Mouse (Mus musculus) naive thymus-derived CD4-positive, alpha-beta T cell, adult 5 months (primary cell): Measurements from ENCODE around the gene Gm38100. TPM values are rescaled to one million over a fixed set of nuclear protein-coding genes. Genes with fewer than 3 reads are reported as not detected.

Experiments
- polyA plus RNA-seq: library from polyadenylated mRNA; unstranded; fragments of 100-300 nt; shearing (Covaris generic); gene quantifications from one replicate; pipeline ENCODE4 v1.2.1, GENCODE M21; 2017

Gene Gm38100
- not detected for polyA plus RNA-seq

GRCm38 (mm10) chr1:175920029-175920428 is at the start of gene Gm38100:
Gene Gm38100, plus strand, starts transcription at chr1:175920329.

DNA sequence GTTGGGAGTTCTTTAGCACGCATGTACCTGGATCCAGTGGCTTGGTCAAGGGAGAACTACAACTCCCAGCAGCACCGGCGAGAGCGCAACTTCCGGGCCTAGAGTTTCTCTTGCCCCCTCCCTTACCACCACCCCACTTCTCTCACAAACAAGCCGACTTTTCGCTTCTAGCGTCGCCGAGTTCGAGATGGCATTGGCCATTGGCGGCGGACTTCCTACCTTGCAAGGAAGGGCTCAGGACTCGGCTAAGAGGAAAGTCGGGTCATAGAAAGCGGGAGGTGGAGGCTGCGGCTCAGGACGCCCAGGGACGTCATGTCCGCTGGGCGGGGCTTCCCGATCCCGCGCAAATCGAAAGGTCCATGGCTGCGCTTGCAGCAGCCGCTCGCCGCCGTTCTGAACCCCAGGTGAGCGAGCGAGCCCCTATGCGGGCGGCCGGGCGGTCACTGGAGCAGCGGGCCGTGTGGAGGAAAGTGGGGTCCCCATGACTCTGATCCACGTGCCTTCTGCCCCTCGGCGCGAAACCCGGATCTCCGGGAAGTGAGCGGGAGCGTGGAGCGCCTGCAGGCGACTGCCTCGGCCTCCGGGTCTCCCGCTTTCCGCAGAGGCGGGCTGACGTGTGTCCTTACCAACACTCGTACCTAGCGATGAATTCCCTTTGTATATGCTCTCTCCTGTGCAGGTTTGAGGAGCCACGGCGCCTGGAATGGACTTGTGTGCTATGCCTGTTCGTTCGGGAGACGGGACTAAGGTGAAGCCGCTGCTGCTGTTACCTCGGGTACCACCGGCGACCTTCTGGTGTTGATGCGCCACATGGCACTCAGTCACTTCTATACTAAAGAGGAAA is 39.5 kb upstream of the Gm38100 start, which contains the start of gene Exo1:
Gene Exo1, plus strand, starts transcription at position 129 of the 844 bp plus-strand sequence.

Other genes starting within 250 kb of the Gm38100 start
- gene Opn3, start 227.6 kb upstream of the Gm38100 start, polyA plus RNA-seq = not detected
- 0.85 TPM for gene Chml, start 227.4 kb upstream of the Gm38100 start, polyA plus RNA-seq
- not detected for gene Wdr64, start 221.7 kb upstream of the Gm38100 start, polyA plus RNA-seq
- 3.3 TPM for gene Exo1, start 39.7 kb upstream of the Gm38100 start, polyA plus RNA-seq
- 0.98 TPM for gene Rbm8a2, start 58.8 kb downstream of the Gm38100 start, polyA plus RNA-seq